Mouse (Mus musculus): Measurements from ENCODE around the gene Mfap3l. TPM values are rescaled to one million over a fixed set of nuclear protein-coding genes. Genes with fewer than 3 reads are reported as not detected.
"Not testable (repeated sequence)": the region's sequence is repeated elsewhere in the genome, so short reads cannot be mapped to it uniquely, and the experiment has no call there.

Mfap3l gene
- 0.74 and 1.4 TPM in 2 replicates for polyA plus RNA-seq (2014; fragmentation: Nextera tagmentation; extraction: Ambion mirVana)

DNA sequence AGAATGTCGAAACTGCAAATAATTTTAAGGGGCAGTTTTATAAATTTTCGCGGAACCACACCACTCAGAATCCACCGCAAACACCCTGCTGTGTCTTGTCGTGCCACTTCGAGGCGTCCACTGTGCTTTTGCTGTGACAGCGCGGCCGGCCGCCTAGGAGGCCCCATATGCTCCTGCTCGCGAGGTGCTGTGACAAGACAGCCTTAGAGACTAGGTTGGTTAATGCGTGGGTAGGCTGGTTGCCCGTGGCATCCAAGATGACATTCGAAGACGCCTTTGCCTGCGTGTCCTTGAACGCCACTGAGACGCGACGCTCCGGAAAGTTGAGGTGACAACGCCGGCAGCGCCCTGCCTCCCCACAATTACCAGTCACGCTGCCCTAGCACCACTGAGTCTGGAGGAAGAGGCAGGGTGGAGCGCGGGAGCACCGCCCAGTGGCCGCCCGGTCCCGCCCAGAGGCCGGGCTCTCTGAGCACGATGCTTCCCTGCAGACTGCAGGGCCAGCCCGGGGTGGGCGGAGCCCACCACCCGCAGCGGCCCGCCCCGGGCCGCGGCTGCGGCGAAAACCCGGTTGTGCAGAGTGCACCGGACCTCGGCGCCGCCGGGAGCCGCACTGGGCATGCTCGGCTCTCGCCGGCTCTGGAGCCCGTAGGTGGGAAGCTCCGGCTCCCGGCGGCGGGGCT, at the start of gene Mfap3l:
TSS of gene Mfap3l (plus strand) at position 578 of the 683 bp plus-strand sequence.
- peak within 1 kb of the TSS; percentile 62 for H3K4me3 ChIP-seq (ENCODE audit: low read depth, low read length)
- peak within 1 kb of the TSS; percentile 99 for H3K4me2 ChIP-seq (ENCODE audit: low read length)
- no peaks in the 10 kb centered on the region for H3K9me3 ChIP-seq (replicated peaks; ENCODE audit: control insufficient read depth, low read length)
- 0 out of 2 replicates have a peak, but pooled peaks cover 6% of the 10 kb centered on the region for H3K4me1 ChIP-seq (ENCODE audit: control insufficient read depth, insufficient read depth, low read length)
- peak; percentile 94 for DNase-seq (ENCODE audit: low spot score)
- peak; percentile 97 for ATAC-seq
- H3K36me3 ChIP-seq (ENCODE audit: control insufficient read depth, insufficient read depth, low read length): no peaks in the 10 kb centered on the region
- 0 out of 2 replicates have a peak within 1 kb of the TSS, but pooled peaks have one; percentile 44 for H3K27ac ChIP-seq (ENCODE audit: low read depth, low read length)
- H3K9ac ChIP-seq (ENCODE audit: low read length): peak within 1 kb of the TSS; percentile 68
- H3K27me3 ChIP-seq (replicated peaks; ENCODE audit: control insufficient read depth, insufficient read depth, low read length): no peaks in the 10 kb centered on the region
- 2% methylated on average over 60 of the region's 60 CpGs for WGBS

DNA sequence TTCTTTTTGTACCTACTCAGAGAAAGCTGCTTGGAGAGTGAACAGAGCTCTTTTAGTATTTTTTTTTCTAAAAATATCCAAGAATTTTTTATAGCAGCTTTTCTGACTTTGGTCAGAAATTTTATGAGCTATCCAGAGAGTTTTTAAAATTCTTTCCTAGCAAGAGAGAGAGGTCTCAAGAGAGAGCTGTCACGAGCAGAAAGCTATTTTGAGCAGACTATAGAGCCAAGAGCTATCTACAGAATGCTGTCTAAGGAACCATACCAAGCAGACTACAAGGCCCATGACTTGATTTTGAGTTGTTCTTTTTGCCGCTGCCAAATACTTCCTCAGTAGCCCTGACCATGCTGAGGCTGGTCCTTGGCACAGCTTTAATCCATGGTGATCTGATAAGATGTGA, 49.3 kb upstream of the Mfap3l start:
- H3K4me3 ChIP-seq (ENCODE audit: low read depth, low read length): no peak overlapping the region
- no peak overlapping the region for H3K27ac ChIP-seq (ENCODE audit: low read depth, low read length)
- no peaks in the 10 kb centered on the region for H3K4me1 ChIP-seq (ENCODE audit: control insufficient read depth, insufficient read depth, low read length)
- DNase-seq (ENCODE audit: low spot score) (no peak), ATAC-seq (no peak)
- no peaks in the 10 kb centered on the region for H3K9me3 ChIP-seq (replicated peaks; ENCODE audit: control insufficient read depth, low read length)
- H3K9ac ChIP-seq (ENCODE audit: low read length): no peak overlapping the region
- no peaks in the 10 kb centered on the region for H3K36me3 ChIP-seq (ENCODE audit: control insufficient read depth, insufficient read depth, low read length)
- WGBS: 84% methylated on average over 2 of the region's 2 CpGs
- H3K4me2 ChIP-seq (ENCODE audit: low read length): no peak overlapping the region
- no peaks in the 10 kb centered on the region for H3K27me3 ChIP-seq (replicated peaks; ENCODE audit: control insufficient read depth, insufficient read depth, low read length)

- not testable (repeated sequence) for H3K27ac ChIP-seq (ENCODE audit: low read depth, low read length); H3K4me1 ChIP-seq (ENCODE audit: control insufficient read depth, insufficient read depth, low read length); H3K4me2 ChIP-seq (ENCODE audit: low read length); H3K27me3 ChIP-seq (replicated peaks; ENCODE audit: control insufficient read depth, insufficient read depth, low read length); H3K36me3 ChIP-seq (ENCODE audit: control insufficient read depth, insufficient read depth, low read length); ATAC-seq; DNase-seq (ENCODE audit: low spot score); H3K9me3 ChIP-seq (replicated peaks; ENCODE audit: control insufficient read depth, low read length); H3K4me3 ChIP-seq (ENCODE audit: low read depth, low read length); H3K9ac ChIP-seq (ENCODE audit: low read length)
- WGBS: 90% methylated on average over 29 of the region's 29 CpGs
Observed at GRCm38 (mm10) chr8:60591352-60592105, 41.1 kb upstream of the Mfap3l start.

- Histone ChIP-seq H3K36me3 (ENCODE audit: control insufficient read depth, insufficient read depth, low read length) (no peaks in the 10 kb centered on the region), H3K9ac (ENCODE audit: low read length) (no peak overlapping the region), H3K27me3 (replicated peaks; ENCODE audit: control insufficient read depth, insufficient read depth, low read length) (no peaks in the 10 kb centered on the region), H3K27ac (ENCODE audit: low read depth, low read length) (no peak overlapping the region), H3K4me3 (ENCODE audit: low read depth, low read length) (no peak overlapping the region), H3K4me2 (ENCODE audit: low read length) (no peak overlapping the region), H3K4me1 (ENCODE audit: control insufficient read depth, insufficient read depth, low read length) (no peaks in the 10 kb centered on the region), H3K9me3 (replicated peaks; ENCODE audit: control insufficient read depth, low read length) (no peaks in the 10 kb centered on the region)
- DNase-seq (ENCODE audit: low spot score) (peak; percentile 6), ATAC-seq (no peak)
- 66% methylated on average over 3 of the region's 3 CpGs for WGBS
Observed at GRCm38 (mm10) chr8:60594761-60595160, 37.9 kb upstream of the Mfap3l start.

GRCm38 (mm10) chr8:60611580-60612111, 21.0 kb upstream of the Mfap3l start:
- no peaks in the 10 kb centered on the region for H3K27me3 ChIP-seq (replicated peaks; ENCODE audit: control insufficient read depth, insufficient read depth, low read length)
- no peak for ATAC-seq
- DNase-seq (ENCODE audit: low spot score): no peak
- H3K4me2 ChIP-seq (ENCODE audit: low read length): no peak overlapping the region
- H3K4me1 ChIP-seq (ENCODE audit: control insufficient read depth, insufficient read depth, low read length): no peaks in the 10 kb centered on the region
- no peak overlapping the region for H3K4me3 ChIP-seq (ENCODE audit: low read depth, low read length)
- H3K27ac ChIP-seq (ENCODE audit: low read depth, low read length): no peak overlapping the region
- no peak overlapping the region for H3K9ac ChIP-seq (ENCODE audit: low read length)
- no peaks in the 10 kb centered on the region for H3K36me3 ChIP-seq (ENCODE audit: control insufficient read depth, insufficient read depth, low read length)
- no peaks in the 10 kb centered on the region for H3K9me3 ChIP-seq (replicated peaks; ENCODE audit: control insufficient read depth, low read length)

DNA sequence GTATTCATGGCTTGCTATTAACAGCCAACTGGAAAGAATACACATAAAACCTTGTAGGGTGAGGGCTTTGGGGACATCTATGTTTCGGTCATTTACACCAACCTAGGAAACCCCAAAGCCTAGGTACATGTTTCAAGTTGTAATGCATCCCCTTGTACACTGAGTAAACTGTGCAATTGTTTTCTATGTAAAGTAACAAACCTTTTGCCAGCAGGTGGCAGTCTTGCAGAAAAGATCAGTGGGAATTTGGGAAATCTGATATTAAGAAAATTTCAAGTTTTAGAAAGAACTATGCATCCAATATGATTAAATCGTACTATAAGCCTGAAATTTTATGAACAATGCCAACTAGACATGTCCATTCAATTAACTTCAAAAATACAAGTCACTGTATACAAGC, 15.7 kb upstream of the Mfap3l start:
- DNase-seq (ENCODE audit: low spot score) (peak; percentile 79), ATAC-seq (peak; percentile 29)
- Histone ChIP-seq H3K4me3 (ENCODE audit: low read depth, low read length) (no peak overlapping the region), H3K4me1 (ENCODE audit: control insufficient read depth, insufficient read depth, low read length) (no peaks in the 10 kb centered on the region), H3K4me2 (ENCODE audit: low read length) (no peak overlapping the region), H3K27me3 (replicated peaks; ENCODE audit: control insufficient read depth, insufficient read depth, low read length) (no peaks in the 10 kb centered on the region), H3K9ac (ENCODE audit: low read length) (no peak overlapping the region), H3K9me3 (replicated peaks; ENCODE audit: control insufficient read depth, low read length) (no peaks in the 10 kb centered on the region), H3K36me3 (ENCODE audit: control insufficient read depth, insufficient read depth, low read length) (no peaks in the 10 kb centered on the region), H3K27ac (ENCODE audit: low read depth, low read length) (no peak overlapping the region)
- WGBS: 44% methylated on average over 2 of the region's 2 CpGs

- Histone ChIP-seq H3K4me1 (ENCODE audit: control insufficient read depth, insufficient read depth, low read length) (no peaks in the 10 kb centered on the region), H3K9ac (ENCODE audit: low read length) (no peak overlapping the region), H3K36me3 (ENCODE audit: control insufficient read depth, insufficient read depth, low read length) (no peaks in the 10 kb centered on the region), H3K9me3 (replicated peaks; ENCODE audit: control insufficient read depth, low read length) (no peaks in the 10 kb centered on the region), H3K4me2 (ENCODE audit: low read length) (no peak overlapping the region), H3K27ac (ENCODE audit: low read depth, low read length) (no peak overlapping the region), H3K27me3 (replicated peaks; ENCODE audit: control insufficient read depth, insufficient read depth, low read length) (no peaks in the 10 kb centered on the region), H3K4me3 (ENCODE audit: low read depth, low read length) (no peak overlapping the region)
- WGBS: 70% methylated on average over 4 of the region's 4 CpGs
- ATAC-seq: no peak
- DNase-seq (ENCODE audit: low spot score): no peak
Observed at GRCm38 (mm10) chr8:60621561-60621960, 11.1 kb upstream of the Mfap3l start.

- Histone ChIP-seq H3K36me3 (ENCODE audit: control insufficient read depth, insufficient read depth, low read length) (no peaks in the 10 kb centered on the region), H3K27ac (ENCODE audit: low read depth, low read length) (no peak overlapping the region), H3K4me3 (ENCODE audit: low read depth, low read length) (no peak overlapping the region), H3K4me1 (ENCODE audit: control insufficient read depth, insufficient read depth, low read length) (no peaks in the 10 kb centered on the region), H3K9ac (ENCODE audit: low read length) (no peak overlapping the region), H3K27me3 (replicated peaks; ENCODE audit: control insufficient read depth, insufficient read depth, low read length) (no peaks in the 10 kb centered on the region), H3K4me2 (ENCODE audit: low read length) (no peak overlapping the region), H3K9me3 (replicated peaks; ENCODE audit: control insufficient read depth, low read length) (no peaks in the 10 kb centered on the region)
- DNase-seq (ENCODE audit: low spot score) (no peak), ATAC-seq (no peak)
- 91% methylated on average over 12 of the region's 12 CpGs for WGBS
Observed at GRCm38 (mm10) chr8:60622056-60622455, 10.6 kb upstream of the Mfap3l start.

GRCm38 (mm10) chr8:60623438-60623837, 9.2 kb upstream of the Mfap3l start:
- no peak overlapping the region for H3K27ac ChIP-seq (ENCODE audit: low read depth, low read length)
- H3K9ac ChIP-seq (ENCODE audit: low read length): no peak overlapping the region
- 90% methylated on average over 1 of the region's 1 CpGs for WGBS
- H3K36me3 ChIP-seq (ENCODE audit: control insufficient read depth, insufficient read depth, low read length): no peaks in the 10 kb centered on the region
- no peak for DNase-seq (ENCODE audit: low spot score)
- no peaks in the 10 kb centered on the region for H3K27me3 ChIP-seq (replicated peaks; ENCODE audit: control insufficient read depth, insufficient read depth, low read length)
- H3K9me3 ChIP-seq (replicated peaks; ENCODE audit: control insufficient read depth, low read length): no peaks in the 10 kb centered on the region
- no peak overlapping the region for H3K4me3 ChIP-seq (ENCODE audit: low read depth, low read length)
- no peak for ATAC-seq
- H3K4me2 ChIP-seq (ENCODE audit: low read length): no peak overlapping the region
- H3K4me1 ChIP-seq (ENCODE audit: control insufficient read depth, insufficient read depth, low read length): no peaks in the 10 kb centered on the region

All from forebrain, embryonic 14.5 days (tissue).